Mouse (Mus musculus) hindbrain, embryonic 14.5 days (tissue): ENCODE results near the gene Etnk1. TPM values are rescaled to one million over a fixed set of nuclear protein-coding genes. Genes with fewer than 3 reads are reported as not detected.

Source experiments
- ATAC-seq: fragments of 200-750 bp; cut with Nextera tagmentation; 2 replicates; pipeline ENCODE4 v1.8.0; 2017; ENCODE audit warnings: moderate number of reproducible peaks, mild to moderate bottlenecking, moderate TSS enrichment, moderate library complexity; ENCODE audit not compliant: low FRiP score
- DNase-seq: peaks from one replicate; pipeline ENCODE4 v3.0.0-alpha.2; 2015; ENCODE audit warnings: low spot score
- H3K27ac ChIP-seq: fragments of 300-500 bp; sonication (generic); 2 replicates; pipeline ENCODE4 v1.5.1; 2014; ENCODE audit warnings: mild to moderate bottlenecking, moderate library complexity
- H3K27me3 ChIP-seq: fragments of 300-500 bp; sonication (generic); 2 replicates; pipeline ENCODE4 v1.6.1; 2014; ENCODE audit warnings: mild to moderate bottlenecking, low read length, mixed read lengths; ENCODE audit not compliant: control insufficient read depth, insufficient read depth
- H3K36me3 ChIP-seq: fragments of 300-500 bp; sonication (generic); replicated peaks from 2 replicates; pipeline ENCODE4 v1.6.1; 2014; ENCODE audit not compliant: control insufficient read depth, insufficient read depth
- H3K4me1 ChIP-seq: fragments of 300-500 bp; sonication (generic); replicated peaks from 2 replicates; pipeline ENCODE4 v1.6.1; 2014; ENCODE audit warnings: antibody characterized with exemption, low read length, mixed read lengths; ENCODE audit not compliant: control insufficient read depth, insufficient read depth
- H3K4me2 ChIP-seq: fragments of 300-500 bp; sonication (generic); replicated peaks from 2 replicates; pipeline ENCODE4 v1.6.1; 2014; ENCODE audit warnings: mild to moderate bottlenecking, moderate library complexity
- H3K4me3 ChIP-seq: fragments of 300-500 bp; sonication (generic); replicated peaks from 2 replicates; pipeline ENCODE4 v1.5.1; 2014; ENCODE audit warnings: mild to moderate bottlenecking, low read length
- H3K9ac ChIP-seq: fragments of 300-500 bp; sonication (generic); 2 replicates; pipeline ENCODE4 v1.6.1; 2014
- H3K9me3 ChIP-seq: fragments of 300-500 bp; sonication (generic); 2 replicates; pipeline ENCODE4 v1.6.1; 2016; ENCODE audit warnings: low read length; ENCODE audit not compliant: control insufficient read depth
- WGBS: fragments of 180-500 bp; shearing (Covaris S2); extraction: QIAGEN DNeasy Blood & Tissue Kit; methylation state at CpG from one replicate; pipeline ENCODE4 v1.1.7; 2014; 5-methylcytosine and 5-hydroxymethylcytosine counted together
- polyA plus RNA-seq: library from polyadenylated mRNA; unstranded; fragments of >200 nt; fragmentation: Nextera tagmentation; extraction: Ambion mirVana; gene quantifications from 2 replicates; pipeline ENCODE4 v1.2.1, GENCODE M21; 2014

Etnk1 gene
- polyA plus RNA-seq, 1 experiment from 2014 or later = 62.1 TPM

- WGBS = 41% methylated on average over 3 of the region's 3 CpGs
- DNase-seq = peak; percentile 72
- ATAC-seq = no peak
- H3K4me2 ChIP-seq = no peak overlapping the region
- H3K27me3 ChIP-seq = no peaks in the 10 kb centered on the region
- no peak overlapping the region for H3K27ac ChIP-seq
- no peak overlapping the region for H3K4me3 ChIP-seq
- peaks cover under 1% of the 10 kb centered on the region; the same call in 1 of the 2 replicates for H3K4me1 ChIP-seq
- no peak overlapping the region for H3K9ac ChIP-seq
- H3K36me3 ChIP-seq = peaks cover 24% of the 10 kb centered on the region; the same call in 1 of the 2 replicates
- no peaks in the 10 kb centered on the region for H3K9me3 ChIP-seq
Measured at GRCm38 (mm10) chr6:143174906-143175656, 8.1 kb downstream of the Etnk1 start.

GRCm38 (mm10) chr6:143176076-143176475 lies 9.1 kb downstream of the Etnk1 start:
- H3K4me1 ChIP-seq = no peaks in the 10 kb centered on the region
- no peak overlapping the region for H3K4me2 ChIP-seq

GRCm38 (mm10) chr6:143176591-143176990 lies 9.6 kb downstream of the Etnk1 start:
- H3K9ac ChIP-seq = no peak overlapping the region
- H3K27me3 ChIP-seq = no peaks in the 10 kb centered on the region
- no peaks in the 10 kb centered on the region for H3K4me1 ChIP-seq
- no peak for ATAC-seq
- H3K36me3 ChIP-seq = peaks cover 30% of the 10 kb centered on the region
- no peak overlapping the region for H3K4me2 ChIP-seq
- H3K9me3 ChIP-seq = no peaks in the 10 kb centered on the region
- DNase-seq = no peak
- WGBS = 85% methylated on average over 9 of the region's 9 CpGs
- H3K27ac ChIP-seq = no peak overlapping the region
- H3K4me3 ChIP-seq = no peak overlapping the region

More at GRCm38 (mm10) chr6:143176076-143176475, 9.1 kb downstream of the Etnk1 start:
- peaks cover 26% of the 10 kb centered on the region for H3K36me3 ChIP-seq
- no peaks in the 10 kb centered on the region for H3K27me3 ChIP-seq
- no peak overlapping the region for H3K4me3 ChIP-seq
- ATAC-seq (no peak), DNase-seq (no peak)
- H3K9ac ChIP-seq = no peak overlapping the region
- no peak overlapping the region for H3K27ac ChIP-seq
- WGBS = 97% methylated on average over 9 of the region's 9 CpGs
- H3K9me3 ChIP-seq = no peaks in the 10 kb centered on the region

GRCm38 (mm10) chr6:143179181-143179580 lies 12.2 kb downstream of the Etnk1 start:
- no peak for ATAC-seq
- H3K4me3 ChIP-seq = no peak overlapping the region
- no peaks in the 10 kb centered on the region for H3K4me1 ChIP-seq
- no peaks in the 10 kb centered on the region for H3K27me3 ChIP-seq
- peaks cover 34% of the 10 kb centered on the region for H3K36me3 ChIP-seq
- no peak overlapping the region for H3K27ac ChIP-seq
- H3K9ac ChIP-seq = no peak overlapping the region
- H3K4me2 ChIP-seq = no peak overlapping the region
- 82% methylated on average over 4 of the region's 4 CpGs for WGBS
- DNase-seq = no peak
- H3K9me3 ChIP-seq = no peaks in the 10 kb centered on the region

- H3K27ac ChIP-seq = no peak overlapping the region
- H3K36me3 ChIP-seq = peaks cover 34% of the 10 kb centered on the region
- H3K4me2 ChIP-seq = no peak overlapping the region
- ATAC-seq (0 out of 2 replicates have a peak, but pooled peaks have one; percentile 29), DNase-seq (no peak)
- no peaks in the 10 kb centered on the region for H3K4me1 ChIP-seq
- H3K4me3 ChIP-seq = no peak overlapping the region
- H3K9ac ChIP-seq = no peak overlapping the region
- 86% methylated on average over 1 of the region's 2 CpGs for WGBS
- no peaks in the 10 kb centered on the region for H3K9me3 ChIP-seq
- no peaks in the 10 kb centered on the region for H3K27me3 ChIP-seq
Measured at GRCm38 (mm10) chr6:143179733-143180132, 12.7 kb downstream of the Etnk1 start.

- no peaks in the 10 kb centered on the region for H3K4me1 ChIP-seq
- no peak overlapping the region for H3K4me3 ChIP-seq
- no peak for ATAC-seq
- no peak overlapping the region for H3K27ac ChIP-seq
- no peak overlapping the region for H3K9ac ChIP-seq
- H3K27me3 ChIP-seq = no peaks in the 10 kb centered on the region
- DNase-seq = no peak
- no peak overlapping the region for H3K4me2 ChIP-seq
- H3K9me3 ChIP-seq = no peaks in the 10 kb centered on the region
- peaks cover 34% of the 10 kb centered on the region for H3K36me3 ChIP-seq
- 96% methylated on average over 14 of the region's 14 CpGs for WGBS
Measured at GRCm38 (mm10) chr6:143180511-143180910, 13.5 kb downstream of the Etnk1 start.

GRCm38 (mm10) chr6:143184099-143184498 lies 17.1 kb downstream of the Etnk1 start:
- Histone ChIP-seq H3K27me3 (no peaks in the 10 kb centered on the region), H3K27ac (no peak overlapping the region), H3K9ac (no peak overlapping the region), H3K4me3 (no peak overlapping the region), H3K36me3 (peaks cover 35% of the 10 kb centered on the region), H3K4me1 (no peaks in the 10 kb centered on the region), H3K9me3 (no peaks in the 10 kb centered on the region), H3K4me2 (no peak overlapping the region)
- ATAC-seq (no peak), DNase-seq (no peak)
- 90% methylated on average over 3 of the region's 3 CpGs for WGBS

- DNase-seq (no peak), ATAC-seq (no peak)
Measured at GRCm38 (mm10) chr6:143184745-143185144, 17.7 kb downstream of the Etnk1 start.

GRCm38 (mm10) chr6:143190838-143191476 lies 23.9 kb downstream of the Etnk1 start:
- peaks cover 26% of the 10 kb centered on the region for H3K36me3 ChIP-seq
- H3K9ac ChIP-seq = no peak overlapping the region
- ATAC-seq (no peak), DNase-seq (no peak)
- H3K9me3 ChIP-seq = no peaks in the 10 kb centered on the region
- H3K4me3 ChIP-seq = no peak overlapping the region
- no peak overlapping the region for H3K4me2 ChIP-seq
- H3K27me3 ChIP-seq = no peaks in the 10 kb centered on the region
- H3K4me1 ChIP-seq = no peaks in the 10 kb centered on the region
- H3K27ac ChIP-seq = no peak overlapping the region
- WGBS = 75% methylated on average over 7 of the region's 7 CpGs

More at GRCm38 (mm10) chr6:143184745-143185144, 17.7 kb downstream of the Etnk1 start:
- no peak overlapping the region for H3K27ac ChIP-seq
- no peaks in the 10 kb centered on the region for H3K9me3 ChIP-seq
- H3K36me3 ChIP-seq = peaks cover 37% of the 10 kb centered on the region
- H3K4me3 ChIP-seq = no peak overlapping the region
- WGBS = 66% methylated on average over 5 of the region's 5 CpGs
- H3K4me1 ChIP-seq = no peaks in the 10 kb centered on the region
- no peaks in the 10 kb centered on the region for H3K27me3 ChIP-seq
- no peak overlapping the region for H3K4me2 ChIP-seq
- no peak overlapping the region for H3K9ac ChIP-seq
